Mouse (Mus musculus) sigmoid colon, adult 10 weeks (tissue): Measurements from ENCODE around the gene Chrm5. TPM values are rescaled to one million over a fixed set of nuclear protein-coding genes. Genes with fewer than 3 reads are reported as not detected.

Experiments used
- polyA plus RNA-seq: library from polyadenylated mRNA; stranded (reverse); fragments of 350-450 nt; fragmentation: Illumina TruSeq; extraction: RNeasy Lipid Tissue Mini Kit (QIAGEN cat#74804); gene quantifications from one replicate; pipeline ENCODE4 v1.2.3, GENCODE M21; 2014; ENCODE audit warnings: low read depth, low replicate concordance

The Chrm5 gene
- not detected for polyA plus RNA-seq

GRCm38 (mm10) chr2:112480669-112481068 is at the start of gene Chrm5:
TSS of gene Chrm5 (minus strand) at chr2:112480769.

GRCm38 (mm10) chr2:112492856-112493538 is 12.4 kb upstream of the Chrm5 start, which contains the start of gene Aven:
TSS of gene Aven (plus strand) at chr2:112492964.

GRCm38 (mm10) chr2:112454862-112455564 is 25.6 kb downstream of the Chrm5 start, which contains the start of gene Emc7:
TSS of gene Emc7 (plus strand) at chr2:112454997.

Other genes with a start within 250 kb of the Chrm5 start
- gene Lpcat4, start 241.3 kb downstream of the Chrm5 start, polyA plus RNA-seq: 1.2 TPM
- not detected for gene Nutm1, start 221.5 kb downstream of the Chrm5 start, polyA plus RNA-seq
- gene Nop10, start 218.8 kb downstream of the Chrm5 start, polyA plus RNA-seq: 15.6 TPM
- 139 TPM for gene Slc12a6, start 214.9 kb downstream of the Chrm5 start, polyA plus RNA-seq
- not detected for gene Gm21985, start 214.5 kb downstream of the Chrm5 start, polyA plus RNA-seq
- 52.0 TPM for gene Emc4, start 112.7 kb downstream of the Chrm5 start, polyA plus RNA-seq
- 64.8 TPM for gene Katnbl1, start 101.6 kb downstream of the Chrm5 start, polyA plus RNA-seq
- 42.2 TPM for gene Emc7, start 25.8 kb downstream of the Chrm5 start, polyA plus RNA-seq
- 8.1 TPM for gene Aven, start 12.2 kb upstream of the Chrm5 start, polyA plus RNA-seq